In genomic region chr6:53450494-53450893, GRCm38 (mm10) we compare ENCODE assay signal across 16 mouse cellular contexts.
DNase-seq lines count a peak whose midpoint lies in the region; ATAC-seq and TF ChIP-seq lines count a peak whose summit lies in the region.
"Had no signal": no experiment of that assay in that cellular context is flagged by ENCODE, and none has a peak within 500 bp of the region (broad histone marks: within the 10 kb centered on the region; RNA-seq: fewer than 3 reads in every experiment).

No protein-coding gene starts in this region.

- H3K9me3 ChIP-seq in limb, embryonic 12.5 days, result no peaks in the 10 kb centered on the region
- H3K9me3 ChIP-seq in hindbrain, embryonic 10.5 days, result no peaks in the 10 kb centered on the region
- H3K9me3 ChIP-seq: forebrain, embryonic 12.5 days; heart, embryonic 10.5 days; midbrain, embryonic 13.5 days; neural tube, embryonic 13.5 days had no signal

- TF ChIP-seq POLR2A in brain, embryonic 14.5 days (IDR thresholded peaks at IDR 0.05; ENCODE audit: borderline replicate concordance, extremely low read depth, insufficient read depth, insufficient read length, poor library complexity, severe bottlenecking), result no peak

- no peak for ATAC-seq in limb, embryonic 12.5 days (ENCODE audit: insufficient number of reproducible peaks, insufficient read depth, low FRiP score, low TSS enrichment, low read depth)
- ATAC-seq: lung, postnatal 0 days; midbrain, embryonic 13.5 days had no signal

- peak overlapping the region; percentile 89 for H3K27ac ChIP-seq in limb, embryonic 12.5 days
- H3K27ac ChIP-seq in hindbrain, embryonic 10.5 days, result no peak overlapping the region
- H3K27ac ChIP-seq: forebrain, embryonic 12.5 days; gastrocnemius, adult 2 months; heart, embryonic 10.5 days; midbrain, embryonic 13.5 days; neural tube, embryonic 13.5 days had no signal

- no peak overlapping the region for H3K4me2 ChIP-seq in limb, embryonic 12.5 days
- H3K4me2 ChIP-seq: forebrain, embryonic 12.5 days; midbrain, embryonic 13.5 days; neural tube, embryonic 13.5 days had no signal

- 40% methylated on average over 3 of the region's 3 CpGs for WGBS in limb, embryonic 12.5 days
- 62% methylated on average over 3 of the region's 3 CpGs for WGBS in hindbrain, embryonic 10.5 days

- H3K36me3 ChIP-seq in limb, embryonic 12.5 days, result peaks cover 5% of the 10 kb centered on the region
- no peaks in the 10 kb centered on the region for H3K36me3 ChIP-seq in hindbrain, embryonic 10.5 days
- H3K36me3 ChIP-seq: forebrain, embryonic 12.5 days; heart, embryonic 10.5 days; midbrain, embryonic 13.5 days; neural tube, embryonic 13.5 days had no signal

- H3K4me1 ChIP-seq in limb, embryonic 12.5 days (replicated peaks), result peaks cover 67% of the 10 kb centered on the region
- peaks cover 18% of the 10 kb centered on the region for H3K4me1 ChIP-seq in hindbrain, embryonic 10.5 days (replicated peaks)

- DNase-seq in layer of hippocampus, adult 18-20 months (ENCODE audit: low spot score in 2 of 2), result peak; percentile 59 to 76
- no peak for DNase-seq in layer of hippocampus, postnatal 10 days (ENCODE audit: low spot score in 2 of 2)
- peak; percentile 61 for DNase-seq in brain, embryonic 14.5 days (ENCODE audit: low read depth)
- DNase-seq in frontal cortex, postnatal 36 days (ENCODE audit: low spot score in 2 of 2), result peak; percentile 26 to 36
- no peak for DNase-seq in spleen, postnatal 14 days (ENCODE audit: low spot score in 2 of 2)
- no peak for DNase-seq in hindbrain, embryonic 10.5 days (ENCODE audit: low spot score)
- DNase-seq: adrenal gland, postnatal 10 days; cerebellum, adult 11 months; gastrocnemius, adult 2 months; liver had no signal

- H3K9ac ChIP-seq in limb, embryonic 12.5 days (replicated peaks), result no peak overlapping the region
- H3K9ac ChIP-seq: forebrain, embryonic 12.5 days; midbrain, embryonic 13.5 days; neural tube, embryonic 13.5 days had no signal

- no peak overlapping the region for H3K4me3 ChIP-seq in limb, embryonic 12.5 days (replicated peaks)
- no peak overlapping the region for H3K4me3 ChIP-seq in hindbrain, embryonic 10.5 days
- H3K4me3 ChIP-seq: forebrain, embryonic 12.5 days; gastrocnemius, adult 2 months; heart, embryonic 10.5 days; midbrain, embryonic 13.5 days; neural tube, embryonic 13.5 days had no signal

- no peak for TF ChIP-seq CTCF in brain, embryonic 14.5 days (IDR thresholded peaks at IDR 0.05; ENCODE audit: borderline replicate concordance, extremely low read depth, insufficient read depth, insufficient read length)

- no peaks in the 10 kb centered on the region for H3K27me3 ChIP-seq in limb, embryonic 12.5 days
- H3K27me3 ChIP-seq in hindbrain, embryonic 10.5 days (ENCODE audit: insufficient read depth, poor library complexity, severe bottlenecking), result no peaks in the 10 kb centered on the region
- H3K27me3 ChIP-seq: forebrain, embryonic 12.5 days; midbrain, embryonic 13.5 days had no signal

Comparison
In these comparisons a context has a peak if more than half of its experiments do, and no peak if none do; other contexts are left out.
1. DNase-seq: peak in layer of hippocampus, adult 18-20 months (2 of 2), brain, embryonic 14.5 days (single experiment) and frontal cortex, postnatal 36 days (2 of 2); none in layer of hippocampus, postnatal 10 days (0 of 2), spleen, postnatal 14 days (0 of 2) and hindbrain, embryonic 10.5 days (single experiment).